Comparison of ENCODE assay signal across 9 mouse cellular contexts in the genomic region with DNA sequence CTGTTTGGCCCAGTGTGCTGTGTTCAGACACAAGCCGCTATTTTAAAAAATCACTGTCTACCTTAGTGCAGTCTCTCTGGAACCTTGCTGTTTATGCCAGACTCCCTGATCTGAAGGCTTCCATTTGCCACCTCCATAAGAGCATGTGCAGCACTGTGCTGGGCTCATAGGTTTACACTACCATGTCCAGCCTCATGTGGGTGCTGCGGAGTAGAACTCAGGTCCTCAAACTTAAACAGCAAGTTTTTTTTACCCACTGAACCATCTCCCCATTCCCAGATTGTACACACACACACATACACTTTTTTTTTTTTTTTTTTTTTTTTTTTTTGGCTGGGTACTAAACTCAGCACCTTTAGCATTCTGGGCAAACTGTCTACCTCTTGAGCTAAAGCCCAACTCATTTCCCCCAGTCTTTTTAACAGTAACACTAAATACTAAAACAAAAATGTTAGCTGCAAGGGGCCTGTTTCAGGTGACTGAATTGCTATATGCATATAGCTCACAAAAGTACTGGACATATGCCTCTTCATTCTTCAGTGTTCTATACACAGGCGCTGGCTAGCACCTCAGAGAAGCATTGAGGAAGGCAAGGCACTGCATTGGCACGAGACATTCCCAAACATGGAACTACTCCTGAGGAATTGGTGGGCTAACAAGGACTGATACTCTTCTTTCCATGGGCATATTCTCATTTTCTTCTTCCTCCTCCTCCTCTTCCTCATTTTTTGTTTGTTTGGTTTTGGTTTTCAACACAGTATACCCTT. TPM values are rescaled to one million over a fixed set of nuclear protein-coding genes. Genes with fewer than 3 reads are reported as not detected.
DNase-seq lines count a peak whose midpoint lies in the region; ATAC-seq and TF ChIP-seq lines count a peak whose summit lies in the region.
"Had no signal": no experiment of that assay in that cellular context is flagged by ENCODE, and none has a peak within 500 bp of the region (broad histone marks: within the 10 kb centered on the region; RNA-seq: fewer than 3 reads in every experiment).

No protein-coding gene starts in this region.

- no peak overlapping the region for H3K9ac ChIP-seq in kidney, embryonic 15.5 days
- no peak overlapping the region for H3K9ac ChIP-seq in lung, embryonic 16.5 days (ENCODE audit: low read length)

- no peak for ATAC-seq in kidney, embryonic 15.5 days (replicated peaks; ENCODE audit: low FRiP score)
- ATAC-seq in lung, embryonic 16.5 days (ENCODE audit: low read depth), result 0 out of 2 replicates have a peak, but pooled peaks have one; percentile 35

- H3K36me3 ChIP-seq in kidney, embryonic 15.5 days, result no peaks in the 10 kb centered on the region
- no peaks in the 10 kb centered on the region for H3K36me3 ChIP-seq in E14TG2a.4 (ENCODE audit: insufficient read depth, low read length)
- no peaks in the 10 kb centered on the region for H3K36me3 ChIP-seq in lung, embryonic 16.5 days (ENCODE audit: control insufficient read depth, insufficient read depth, low read length)

- peaks cover 10% of the 10 kb centered on the region; the same call in 1 of the 2 replicates for H3K4me1 ChIP-seq in kidney, embryonic 15.5 days
- H3K4me1 ChIP-seq in E14TG2a.4 (replicated peaks; ENCODE audit: low read depth, low read length), result peaks cover 55% of the 10 kb centered on the region
- H3K4me1 ChIP-seq in lung, embryonic 16.5 days (replicated peaks; ENCODE audit: control insufficient read depth, insufficient read depth, low read length), result peaks cover 2% of the 10 kb centered on the region; the same call in 1 of the 2 replicates

- peaks cover 7% of the 10 kb centered on the region; the same call in 1 of the 2 replicates for H3K27me3 ChIP-seq in kidney, embryonic 15.5 days
- H3K27me3 ChIP-seq in E14TG2a.4 (ENCODE audit: insufficient read depth, low read length), result peaks cover 29% of the 10 kb centered on the region
- peaks cover 3% of the 10 kb centered on the region; the same call in 1 of the 2 replicates for H3K27me3 ChIP-seq in lung, embryonic 16.5 days (ENCODE audit: control insufficient read depth, insufficient read depth, low read depth, low read length)

- no peaks in the 10 kb centered on the region for H3K9me3 ChIP-seq in kidney, embryonic 15.5 days (replicated peaks)
- no peaks in the 10 kb centered on the region for H3K9me3 ChIP-seq in E14TG2a.4 (ENCODE audit: low read length)
- H3K9me3 ChIP-seq in lung, embryonic 16.5 days (ENCODE audit: control insufficient read depth, low read length), result no peaks in the 10 kb centered on the region

- no peak overlapping the region for H3K27ac ChIP-seq in kidney, embryonic 15.5 days
- H3K27ac ChIP-seq in lung, embryonic 16.5 days (ENCODE audit: low read length), result no peak overlapping the region

- peak; percentile 21 for TF ChIP-seq CTCF in E14TG2a.4 (conservative IDR thresholded peaks at IDR 0.05; ENCODE audit: low read length)

- DNase-seq in kidney, adult 18-20 months, result peak; percentile 31
- peak; percentile 43 for DNase-seq in embryo, embryonic 11 days
- DNase-seq in layer of hippocampus, postnatal 14 days (ENCODE audit: low spot score in 2 of 2), result no peak
- no peak for DNase-seq in left cerebral cortex, adult 18-20 months (ENCODE audit: low spot score in 2 of 2)
- DNase-seq in cerebellum, postnatal 36 days, result no peak
- DNase-seq: cerebellum, adult 8-10 months had no signal

- WGBS in kidney, embryonic 15.5 days, result 81% methylated on average over 4 of the region's 4 CpGs
- WGBS in lung, embryonic 16.5 days, result 74% methylated on average over 4 of the region's 4 CpGs

- H3K4me3 ChIP-seq in kidney, embryonic 15.5 days (replicated peaks), result no peak overlapping the region
- H3K4me3 ChIP-seq in E14TG2a.4 (replicated peaks; ENCODE audit: low read length), result no peak overlapping the region
- no peak overlapping the region for H3K4me3 ChIP-seq in lung, embryonic 16.5 days (ENCODE audit: low read length)

- no peak overlapping the region for H3K4me2 ChIP-seq in kidney, embryonic 15.5 days
- H3K4me2 ChIP-seq in lung, embryonic 16.5 days (ENCODE audit: low read depth, low read length), result no peak overlapping the region

RNA-seq across cellular contexts. Expression of a gene that starts 5.8 kb away (rescaled TPM):
- polyA plus RNA-seq in kidney, embryonic 15.5 days (2015; fragmentation: Nextera tagmentation; extraction: Ambion mirVana), result not detected in 2 replicates
- 0.10 TPM in 1 of 2 replicates, not detected in the other for polyA plus RNA-seq in lung, embryonic 16.5 days (2015; fragmentation: Nextera tagmentation; extraction: Ambion mirVana)
- total RNA-seq in layer of hippocampus, postnatal 14 days (2021), result 1 to 10 TPM; 1.4 to 1.5 TPM
- total RNA-seq in left cerebral cortex, adult 18-20 months (2021), result 1 to 10 TPM; 1.1 to 1.2 TPM

RNA-seq across cellular contexts. Expression of a gene that starts 8.0 kb away (rescaled TPM):
- polyA plus RNA-seq in kidney, embryonic 15.5 days (2015; fragmentation: Nextera tagmentation; extraction: Ambion mirVana), result 34.3 and 36.0 TPM in 2 replicates
- 31.6 and 32.8 TPM in 2 replicates for polyA plus RNA-seq in lung, embryonic 16.5 days (2015; fragmentation: Nextera tagmentation; extraction: Ambion mirVana)
- total RNA-seq in layer of hippocampus, postnatal 14 days (2021), result 10 to 100 TPM; 15.7 to 16.6 TPM
- 10 to 100 TPM; 19.0 to 21.3 TPM for total RNA-seq in left cerebral cortex, adult 18-20 months (2021)

RNA-seq across cellular contexts. Expression of a gene that starts 46.1 kb away (rescaled TPM):
- polyA plus RNA-seq in kidney, embryonic 15.5 days (2015; fragmentation: Nextera tagmentation; extraction: Ambion mirVana), result 66.4 and 72.7 TPM in 2 replicates
- 69.5 and 73.4 TPM in 2 replicates for polyA plus RNA-seq in lung, embryonic 16.5 days (2015; fragmentation: Nextera tagmentation; extraction: Ambion mirVana)
- 1 to 10 TPM; 5.0 to 6.9 TPM for total RNA-seq in layer of hippocampus, postnatal 14 days (2021)
- total RNA-seq in left cerebral cortex, adult 18-20 months (2021), result 1 to 10 TPM; 3.5 to 4.2 TPM

RNA-seq across cellular contexts. Expression of a gene that starts 50.4 kb away (rescaled TPM):
- not detected in 2 replicates for polyA plus RNA-seq in kidney, embryonic 15.5 days (2015; fragmentation: Nextera tagmentation; extraction: Ambion mirVana)
- not detected in 2 replicates for polyA plus RNA-seq in lung, embryonic 16.5 days (2015; fragmentation: Nextera tagmentation; extraction: Ambion mirVana)
- total RNA-seq in layer of hippocampus, postnatal 14 days (2021), result not detected
- not detected for total RNA-seq in left cerebral cortex, adult 18-20 months (2021)

RNA-seq across cellular contexts. Expression of a gene that starts 53.8 kb away (rescaled TPM):
- 2.2 and 2.4 TPM in 2 replicates for polyA plus RNA-seq in kidney, embryonic 15.5 days (2015; fragmentation: Nextera tagmentation; extraction: Ambion mirVana)
- polyA plus RNA-seq in lung, embryonic 16.5 days (2015; fragmentation: Nextera tagmentation; extraction: Ambion mirVana), result 6.4 and 6.7 TPM in 2 replicates
- total RNA-seq in layer of hippocampus, postnatal 14 days (2021), result under 1 TPM; 0.33 to 0.78 TPM
- not detected for total RNA-seq in left cerebral cortex, adult 18-20 months (2021)

Comparison
In these comparisons a context has a peak if more than half of its experiments do, and no peak if none do; other contexts are left out.
1. DNase-seq: peak in kidney, adult 18-20 months (single experiment) and embryo, embryonic 11 days (single experiment); none in layer of hippocampus, postnatal 14 days (0 of 2), left cerebral cortex, adult 18-20 months (0 of 2) and cerebellum, postnatal 36 days (0 of 2).